Mouse (Mus musculus): ENCODE measurements around the gene Tmem141. TPM values are rescaled to one million over a fixed set of nuclear protein-coding genes. Genes with fewer than 3 reads are reported as not detected.

The Tmem141 gene
- polyA plus RNA-seq, 1 experiment from 2014 or later: 30.5 TPM

DNA sequence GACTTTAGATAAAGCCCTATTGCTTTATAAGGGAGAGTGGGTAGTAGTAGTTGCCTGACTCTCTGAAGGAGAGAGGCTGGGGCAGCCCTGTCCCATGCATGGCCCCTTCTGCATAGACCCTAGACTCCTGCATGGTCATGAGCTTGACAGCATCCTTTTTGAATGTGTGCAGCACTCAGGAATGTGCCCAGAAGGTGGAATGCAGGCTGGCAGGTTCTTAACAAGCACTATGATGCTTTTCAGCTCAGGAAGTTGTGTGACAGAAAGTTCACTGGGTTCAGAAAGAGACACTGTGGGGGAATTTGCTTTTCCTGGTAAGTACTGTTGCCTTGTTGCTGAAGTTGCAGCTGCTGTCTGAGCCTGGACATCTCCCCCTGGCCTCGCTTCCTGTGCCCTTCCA, 32.7 kb upstream of the Tmem141 start:
- ATAC-seq (ENCODE audit: low read depth): peak; percentile 62; the same call in 1 of the 2 replicates
- Histone ChIP-seq H3K36me3 (ENCODE audit: control insufficient read depth, insufficient read depth, low read length) (no peaks in the 10 kb centered on the region), H3K9me3 (ENCODE audit: control insufficient read depth, low read length) (no peaks in the 10 kb centered on the region), H3K27ac (ENCODE audit: low read length) (peak overlapping the region; percentile 34; the same call in 1 of the 2 replicates), H3K9ac (ENCODE audit: low read length) (no peak overlapping the region), H3K27me3 (ENCODE audit: control insufficient read depth, insufficient read depth, low read depth, low read length) (no peaks in the 10 kb centered on the region), H3K4me2 (ENCODE audit: low read depth, low read length) (no peak overlapping the region), H3K4me3 (ENCODE audit: low read length) (no peak overlapping the region), H3K4me1 (replicated peaks; ENCODE audit: control insufficient read depth, insufficient read depth, low read length) (peaks cover 6% of the 10 kb centered on the region; the same call in 1 of the 2 replicates)
- WGBS: 43% methylated on average over 1 of the region's 1 CpGs

DNA sequence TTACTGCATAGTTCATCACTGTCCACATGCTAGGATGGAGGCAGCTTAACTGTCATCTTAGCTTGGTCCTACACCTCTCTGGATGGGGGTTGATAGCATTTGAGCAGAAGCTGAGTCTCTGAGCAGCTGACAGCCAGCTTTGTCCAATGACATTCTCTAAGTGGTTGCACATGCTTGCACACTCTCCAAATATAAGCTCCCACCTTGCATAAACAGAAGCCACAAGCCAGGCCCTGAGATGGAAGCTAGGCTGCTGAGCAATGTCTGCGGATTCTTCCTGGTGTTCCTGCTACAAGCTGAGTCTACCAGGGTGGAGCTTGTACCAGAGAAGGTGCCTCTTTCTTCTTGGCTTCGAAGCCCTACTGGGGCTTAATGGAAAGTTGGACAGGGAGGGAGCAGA, 31.1 kb upstream of the Tmem141 start, which contains the start of gene Lcn8:
Gene Lcn8 (plus strand): TSS at position 219 of the 400 bp plus-strand sequence.
- Histone ChIP-seq H3K4me1 (replicated peaks; ENCODE audit: control insufficient read depth, insufficient read depth, low read length) (peaks cover 6% of the 10 kb centered on the region; the same call in 1 of the 2 replicates), H3K4me2 (ENCODE audit: low read depth, low read length) (no peak within 1 kb of the TSS), H3K9me3 (ENCODE audit: control insufficient read depth, low read length) (no peaks in the 10 kb centered on the region), H3K9ac (ENCODE audit: low read length) (no peak within 1 kb of the TSS), H3K4me3 (ENCODE audit: low read length) (no peak within 1 kb of the TSS), H3K27ac (ENCODE audit: low read length) (no peak within 1 kb of the TSS), H3K36me3 (ENCODE audit: control insufficient read depth, insufficient read depth, low read length) (no peaks in the 10 kb centered on the region), H3K27me3 (ENCODE audit: control insufficient read depth, insufficient read depth, low read depth, low read length) (no peaks in the 10 kb centered on the region)
- 58% methylated on average over 2 of the region's 2 CpGs for WGBS
- no peak for ATAC-seq (ENCODE audit: low read depth)

DNA sequence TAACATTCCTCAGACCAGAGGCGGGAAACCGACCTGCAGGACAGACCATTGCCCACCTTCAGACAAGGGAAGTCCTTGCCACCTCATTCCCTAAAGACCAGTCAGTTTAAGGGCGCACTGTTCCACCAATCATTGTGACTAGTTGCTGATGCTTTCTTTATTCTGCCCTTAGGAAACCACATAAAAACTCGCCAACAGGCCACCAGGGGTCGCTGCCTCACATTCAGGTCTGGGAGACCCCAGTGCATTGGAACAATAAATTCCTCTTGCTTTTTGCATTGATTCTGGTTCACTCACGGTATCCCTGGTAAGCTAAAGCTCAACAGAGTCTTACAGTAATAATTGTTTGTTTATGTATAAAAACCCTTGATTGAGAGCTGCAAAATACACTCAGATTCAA, 18.1 kb upstream of the Tmem141 start:
- 13% methylated on average over 6 of the region's 6 CpGs for WGBS
- no peaks in the 10 kb centered on the region for H3K36me3 ChIP-seq (ENCODE audit: control insufficient read depth, insufficient read depth, low read length)
- no peak overlapping the region for H3K9ac ChIP-seq (ENCODE audit: low read length)
- no peak overlapping the region for H3K4me2 ChIP-seq (ENCODE audit: low read depth, low read length)
- ATAC-seq (ENCODE audit: low read depth): no peak
- H3K4me1 ChIP-seq (replicated peaks; ENCODE audit: control insufficient read depth, insufficient read depth, low read length): no peaks in the 10 kb centered on the region
- no peak overlapping the region for H3K4me3 ChIP-seq (ENCODE audit: low read length)
- H3K27ac ChIP-seq (ENCODE audit: low read length): no peak overlapping the region
- no peaks in the 10 kb centered on the region for H3K27me3 ChIP-seq (ENCODE audit: control insufficient read depth, insufficient read depth, low read depth, low read length)
- H3K9me3 ChIP-seq (ENCODE audit: control insufficient read depth, low read length): no peaks in the 10 kb centered on the region

DNA sequence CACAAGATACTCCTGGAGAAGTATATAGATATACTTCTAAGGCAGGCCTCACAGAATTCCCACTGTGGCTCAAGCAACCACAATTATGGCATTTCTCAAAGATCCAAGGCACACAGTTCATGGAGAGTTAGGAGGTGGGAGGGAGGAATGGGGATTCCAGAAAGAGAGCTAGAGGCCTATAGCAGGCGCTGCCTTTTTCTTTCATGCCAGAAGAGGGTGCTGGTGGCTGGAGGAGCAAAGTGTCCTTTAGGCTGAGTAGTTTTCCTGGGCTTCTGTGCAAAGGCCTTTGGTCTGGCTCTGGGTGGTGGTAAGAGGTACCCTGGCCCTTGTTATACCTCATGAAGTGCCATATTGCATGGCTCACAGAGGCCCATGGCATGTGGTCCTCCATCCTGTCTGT, 12.2 kb upstream of the Tmem141 start:
- ATAC-seq (ENCODE audit: low read depth): no peak
- H3K27me3 ChIP-seq (ENCODE audit: control insufficient read depth, insufficient read depth, low read depth, low read length): no peaks in the 10 kb centered on the region
- H3K4me2 ChIP-seq (ENCODE audit: low read depth, low read length): no peak overlapping the region
- WGBS: 23% methylated on average over 1 of the region's 1 CpGs
- H3K27ac ChIP-seq (ENCODE audit: low read length): no peak overlapping the region
- no peaks in the 10 kb centered on the region for H3K4me1 ChIP-seq (replicated peaks; ENCODE audit: control insufficient read depth, insufficient read depth, low read length)
- no peaks in the 10 kb centered on the region for H3K9me3 ChIP-seq (ENCODE audit: control insufficient read depth, low read length)
- no peaks in the 10 kb centered on the region for H3K36me3 ChIP-seq (ENCODE audit: control insufficient read depth, insufficient read depth, low read length)
- no peak overlapping the region for H3K4me3 ChIP-seq (ENCODE audit: low read length)
- H3K9ac ChIP-seq (ENCODE audit: low read length): no peak overlapping the region

DNA sequence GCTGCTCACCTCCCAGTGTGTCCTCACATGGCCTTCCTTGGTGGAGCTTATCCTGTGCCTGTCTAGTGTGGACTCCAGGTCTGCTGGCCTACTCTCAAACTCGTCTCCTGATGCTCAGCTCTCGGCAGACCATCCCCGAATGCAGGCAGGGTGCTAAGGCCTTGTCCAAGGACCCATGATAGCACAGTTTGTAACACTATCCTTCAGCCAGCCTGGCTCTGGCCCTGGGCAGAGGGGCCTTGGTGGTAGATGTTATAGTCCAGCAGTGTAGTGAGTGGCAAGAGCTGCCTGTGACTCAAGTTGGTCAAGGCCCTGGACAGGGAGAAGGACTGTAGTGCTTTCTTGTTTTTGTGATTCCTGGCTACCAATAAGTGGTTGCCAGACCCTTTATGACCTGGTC, 11.8 kb upstream of the Tmem141 start:
- no peak overlapping the region for H3K27ac ChIP-seq (ENCODE audit: low read length)
- no peak overlapping the region for H3K4me2 ChIP-seq (ENCODE audit: low read depth, low read length)
- H3K4me1 ChIP-seq (replicated peaks; ENCODE audit: control insufficient read depth, insufficient read depth, low read length): no peaks in the 10 kb centered on the region
- no peaks in the 10 kb centered on the region for H3K9me3 ChIP-seq (ENCODE audit: control insufficient read depth, low read length)
- H3K27me3 ChIP-seq (ENCODE audit: control insufficient read depth, insufficient read depth, low read depth, low read length): no peaks in the 10 kb centered on the region
- no peak overlapping the region for H3K4me3 ChIP-seq (ENCODE audit: low read length)
- ATAC-seq (ENCODE audit: low read depth): no peak
- no peaks in the 10 kb centered on the region for H3K36me3 ChIP-seq (ENCODE audit: control insufficient read depth, insufficient read depth, low read length)
- 76% methylated on average over 3 of the region's 3 CpGs for WGBS
- no peak overlapping the region for H3K9ac ChIP-seq (ENCODE audit: low read length)

DNA sequence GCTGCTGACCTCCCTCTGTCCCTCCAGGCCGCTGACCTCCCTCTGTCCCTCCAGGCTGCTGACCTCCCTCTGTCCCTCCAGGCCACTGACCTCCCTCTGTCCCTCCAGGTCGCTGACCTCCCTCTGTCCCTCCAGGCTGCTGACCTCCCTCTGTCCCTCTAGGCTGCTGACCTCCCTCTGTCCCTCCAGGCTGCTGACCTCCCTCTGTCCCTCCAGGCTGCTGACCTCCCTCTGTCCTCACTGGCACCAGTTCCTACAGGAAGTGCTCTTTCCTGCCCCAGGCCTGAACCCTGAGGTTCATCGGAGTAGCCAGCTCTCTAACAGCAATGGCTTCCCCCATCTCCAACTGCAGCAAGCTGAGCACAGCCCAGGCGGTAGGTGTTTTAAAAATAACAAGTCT, 6.9 kb upstream of the Tmem141 start:
- no peak for ATAC-seq (ENCODE audit: low read depth)

DNA sequence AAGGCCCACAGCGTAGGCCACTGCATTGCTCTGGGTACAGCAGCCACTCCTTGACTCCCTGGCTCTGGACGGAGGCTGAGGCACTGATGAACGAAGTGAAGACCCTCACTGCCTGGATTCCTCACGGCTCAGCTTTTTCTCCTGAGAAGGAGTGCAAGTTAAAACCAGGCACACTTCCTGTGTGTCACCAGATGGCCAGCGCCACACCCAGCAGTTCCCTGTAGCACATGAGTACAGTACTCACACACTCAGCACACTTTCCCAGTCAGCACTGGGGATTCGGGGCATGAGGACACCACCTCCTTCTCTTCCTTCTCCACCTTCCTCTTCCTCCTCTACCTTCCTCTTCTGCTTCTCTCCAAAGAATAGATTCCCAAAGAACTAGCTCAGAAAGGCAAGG, 6.0 kb upstream of the Tmem141 start, which contains the start of gene Fcna:
Gene Fcna (minus strand): TSS at position 220 of the 400 bp plus-strand sequence.
- Histone ChIP-seq H3K9ac (ENCODE audit: low read length) (no peak within 1 kb of the TSS), H3K27ac (ENCODE audit: low read length) (no peak within 1 kb of the TSS), H3K36me3 (ENCODE audit: control insufficient read depth, insufficient read depth, low read length) (no peaks in the 10 kb centered on the region), H3K4me2 (ENCODE audit: low read depth, low read length) (no peak within 1 kb of the TSS), H3K4me3 (ENCODE audit: low read length) (no peak within 1 kb of the TSS), H3K27me3 (ENCODE audit: control insufficient read depth, insufficient read depth, low read depth, low read length) (no peaks in the 10 kb centered on the region), H3K9me3 (ENCODE audit: control insufficient read depth, low read length) (no peaks in the 10 kb centered on the region), H3K4me1 (replicated peaks; ENCODE audit: control insufficient read depth, insufficient read depth, low read length) (no peaks in the 10 kb centered on the region)
- ATAC-seq (ENCODE audit: low read depth): no peak
- 68% methylated on average over 6 of the region's 6 CpGs for WGBS

More for the DNA sequence above, 6.9 kb upstream of the Tmem141 start:
- 49% methylated on average over 4 of the region's 4 CpGs for WGBS
- Histone ChIP-seq H3K4me3 (ENCODE audit: low read length) (no peak overlapping the region), H3K9ac (ENCODE audit: low read length) (no peak overlapping the region), H3K4me2 (ENCODE audit: low read depth, low read length) (no peak overlapping the region), H3K4me1 (replicated peaks; ENCODE audit: control insufficient read depth, insufficient read depth, low read length) (no peaks in the 10 kb centered on the region), H3K27me3 (ENCODE audit: control insufficient read depth, insufficient read depth, low read depth, low read length) (no peaks in the 10 kb centered on the region), H3K36me3 (ENCODE audit: control insufficient read depth, insufficient read depth, low read length) (no peaks in the 10 kb centered on the region), H3K9me3 (ENCODE audit: control insufficient read depth, low read length) (no peaks in the 10 kb centered on the region), H3K27ac (ENCODE audit: low read length) (no peak overlapping the region)

DNA sequence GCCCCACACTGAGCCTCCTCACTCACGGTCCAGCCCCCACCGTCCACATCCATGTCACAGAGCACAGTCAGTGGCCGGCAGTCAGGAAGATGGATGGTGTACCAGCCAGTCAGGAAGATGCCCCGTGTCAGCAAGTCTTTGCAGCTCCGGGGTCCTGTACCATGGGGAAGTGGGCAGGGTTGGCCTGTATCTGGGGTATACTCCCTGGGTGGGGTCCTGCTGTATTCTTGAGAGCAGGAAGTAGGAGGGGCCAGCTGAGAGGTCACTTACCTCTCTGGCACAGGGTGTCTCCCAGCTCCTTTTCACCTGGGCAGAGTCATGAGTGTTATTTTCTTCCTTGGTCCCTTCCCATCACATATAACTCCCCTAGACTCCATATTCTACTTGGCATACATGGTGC, 4.2 kb upstream of the Tmem141 start:
- Histone ChIP-seq H3K27ac (ENCODE audit: low read length) (no peak overlapping the region), H3K27me3 (ENCODE audit: control insufficient read depth, insufficient read depth, low read depth, low read length) (no peaks in the 10 kb centered on the region), H3K4me1 (replicated peaks; ENCODE audit: control insufficient read depth, insufficient read depth, low read length) (peaks cover 5% of the 10 kb centered on the region; the same call in 1 of the 2 replicates), H3K9ac (ENCODE audit: low read length) (no peak overlapping the region), H3K4me3 (ENCODE audit: low read length) (no peak overlapping the region), H3K36me3 (ENCODE audit: control insufficient read depth, insufficient read depth, low read length) (no peaks in the 10 kb centered on the region), H3K9me3 (ENCODE audit: control insufficient read depth, low read length) (no peaks in the 10 kb centered on the region), H3K4me2 (ENCODE audit: low read depth, low read length) (no peak overlapping the region)
- ATAC-seq (ENCODE audit: low read depth): no peak
- WGBS: 12% methylated on average over 5 of the region's 5 CpGs

DNA sequence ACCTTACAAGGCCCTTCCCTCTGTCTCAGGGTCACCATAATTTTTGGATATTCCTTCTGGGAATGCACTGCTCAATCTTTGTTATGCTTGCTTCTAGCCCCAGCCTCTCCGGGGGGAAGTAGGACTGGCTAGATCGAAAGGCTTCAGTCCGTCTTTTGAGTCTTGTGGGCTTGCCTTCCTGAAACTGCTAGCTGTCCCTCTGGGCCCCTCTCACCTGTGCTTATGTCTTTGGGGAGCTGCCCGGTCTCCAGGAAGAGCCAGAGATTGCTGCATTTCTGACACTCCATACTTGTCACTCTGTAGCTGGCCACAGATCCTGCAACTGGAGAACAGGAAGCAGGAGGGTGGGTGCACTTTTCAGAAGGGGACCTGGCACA, 965 bp downstream of the Tmem141 start:
- Histone ChIP-seq H3K9ac (ENCODE audit: low read length) (0 out of 2 replicates have a peak overlapping the region, but pooled peaks have one; percentile 28), H3K27me3 (ENCODE audit: control insufficient read depth, insufficient read depth, low read depth, low read length) (peaks cover 19% of the 10 kb centered on the region), H3K4me3 (ENCODE audit: low read length) (peak overlapping the region; percentile 63; the same call in 1 of the 2 replicates), H3K36me3 (ENCODE audit: control insufficient read depth, insufficient read depth, low read length) (no peaks in the 10 kb centered on the region), H3K9me3 (ENCODE audit: control insufficient read depth, low read length) (no peaks in the 10 kb centered on the region), H3K27ac (ENCODE audit: low read length) (peak overlapping the region; percentile 18; the same call in 1 of the 2 replicates), H3K4me2 (ENCODE audit: low read depth, low read length) (peak overlapping the region; percentile 93), H3K4me1 (replicated peaks; ENCODE audit: control insufficient read depth, insufficient read depth, low read length) (peaks cover 6% of the 10 kb centered on the region; the same call in 1 of the 2 replicates)
- ATAC-seq (ENCODE audit: low read depth): 0 out of 2 replicates have a peak, but pooled peaks have one; percentile 11
- 74% methylated on average over 4 of the region's 4 CpGs for WGBS

DNA sequence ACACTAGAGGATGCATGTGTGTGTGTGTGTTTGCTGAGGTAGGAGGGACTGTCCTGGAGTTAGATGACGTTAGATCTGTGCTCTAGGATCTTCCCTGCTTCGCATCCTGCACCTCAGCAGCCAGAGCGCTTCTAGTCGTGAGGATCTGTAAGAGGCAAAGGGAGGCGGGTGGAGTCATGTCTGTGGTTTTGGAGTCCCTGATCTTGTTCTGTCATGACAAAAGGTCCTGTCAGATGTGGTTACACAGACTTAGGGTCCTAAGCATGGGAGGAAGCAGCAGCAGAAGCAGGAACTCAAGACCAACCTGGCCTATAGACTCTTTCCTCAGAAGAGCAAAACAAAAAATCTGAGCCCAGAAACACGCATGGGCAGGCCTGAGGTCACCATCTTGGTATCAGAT, 1.4 kb downstream of the Tmem141 start:
- Histone ChIP-seq H3K9me3 (ENCODE audit: control insufficient read depth, low read length) (no peaks in the 10 kb centered on the region), H3K27me3 (ENCODE audit: control insufficient read depth, insufficient read depth, low read depth, low read length) (peaks cover 24% of the 10 kb centered on the region), H3K9ac (ENCODE audit: low read length) (no peak overlapping the region), H3K4me3 (ENCODE audit: low read length) (no peak overlapping the region), H3K27ac (ENCODE audit: low read length) (no peak overlapping the region), H3K4me2 (ENCODE audit: low read depth, low read length) (no peak overlapping the region), H3K4me1 (replicated peaks; ENCODE audit: control insufficient read depth, insufficient read depth, low read length) (peaks cover 6% of the 10 kb centered on the region; the same call in 1 of the 2 replicates), H3K36me3 (ENCODE audit: control insufficient read depth, insufficient read depth, low read length) (no peaks in the 10 kb centered on the region)
- no peak for ATAC-seq (ENCODE audit: low read depth)
- 79% methylated on average over 6 of the region's 6 CpGs for WGBS
